Mouse (Mus musculus): ENCODE data around the gene Ap3s2. TPM values are rescaled to one million over a fixed set of nuclear protein-coding genes. Genes with fewer than 3 reads are reported as not detected.

Ap3s2 gene
- polyA plus RNA-seq, 1 experiment from 2014 or later, result 28.3 TPM

DNA sequence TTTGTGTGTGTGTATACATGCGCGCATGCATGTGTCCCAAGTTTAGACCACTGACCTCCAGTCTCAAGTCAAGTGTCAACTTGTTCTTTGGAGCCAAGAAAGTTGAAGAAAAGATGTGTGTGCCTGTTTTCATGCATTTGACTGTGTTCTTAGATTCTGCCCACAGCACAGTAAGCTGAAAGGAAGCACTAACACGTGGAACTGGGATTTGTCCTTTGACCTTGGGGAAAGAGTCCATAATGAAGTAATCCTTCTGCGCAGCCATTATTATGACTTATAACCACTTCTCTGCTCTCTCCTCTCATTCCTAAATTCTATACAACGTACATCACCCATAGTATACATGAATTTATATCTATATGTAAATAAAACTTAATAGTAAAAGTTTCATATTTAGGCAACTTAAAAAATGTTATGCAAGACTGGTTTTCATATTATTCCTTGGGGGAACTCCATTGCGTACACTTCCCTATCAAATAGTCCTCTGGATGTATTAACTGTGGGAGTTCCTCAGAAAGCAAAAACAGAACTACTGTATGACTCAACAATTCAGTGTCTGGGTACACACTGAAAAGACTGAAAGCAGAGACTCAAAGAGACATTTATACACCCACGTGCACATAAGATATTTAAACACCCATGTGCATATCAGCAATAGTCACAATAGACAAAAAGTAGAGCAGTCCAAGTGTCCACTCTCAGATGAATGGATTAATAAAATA, 36.7 kb downstream of the Ap3s2 start:
- no peak overlapping the region for H3K4me3 ChIP-seq
- 85% methylated on average over 7 of the region's 7 CpGs for WGBS
- no peak for ATAC-seq (ENCODE audit: extremely low read depth, insufficient number of reproducible peaks, low FRiP score, low TSS enrichment)

DNA sequence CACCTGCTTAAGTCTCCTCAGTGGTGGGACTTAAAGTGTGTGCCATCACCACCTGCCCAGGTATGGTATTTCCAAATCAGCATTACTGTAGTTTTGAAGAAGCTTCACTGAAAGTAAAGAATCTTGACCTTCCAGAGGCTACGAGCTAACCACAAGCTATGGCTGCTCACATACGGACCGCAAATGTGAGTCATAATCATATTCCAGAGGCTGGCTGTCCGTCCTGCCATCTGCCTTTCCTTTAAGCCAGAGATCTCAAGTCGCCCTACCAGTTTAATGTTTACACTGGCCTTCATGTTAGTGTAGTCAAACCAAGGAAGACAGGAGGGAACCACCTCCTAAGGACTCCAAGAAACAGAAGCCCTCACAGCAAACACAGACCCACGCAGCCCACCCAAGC, 38.5 kb downstream of the Ap3s2 start:
- H3K27ac ChIP-seq (replicated peaks), result no peak overlapping the region
- WGBS, result 90% methylated on average over 6 of the region's 6 CpGs
- H3K9me3 ChIP-seq, result no peaks in the 10 kb centered on the region
- no peak overlapping the region for H3K4me2 ChIP-seq
- H3K9ac ChIP-seq, result no peak overlapping the region
- peaks cover 44% of the 10 kb centered on the region for H3K36me3 ChIP-seq
- no peak for ATAC-seq (ENCODE audit: extremely low read depth, insufficient number of reproducible peaks, low FRiP score, low TSS enrichment)
- no peaks in the 10 kb centered on the region for H3K27me3 ChIP-seq (replicated peaks)
- H3K4me1 ChIP-seq, result peaks cover 11% of the 10 kb centered on the region; the same call in 1 of the 2 replicates
- no peak overlapping the region for H3K4me3 ChIP-seq

More for the DNA sequence above, 36.7 kb downstream of the Ap3s2 start:
- H3K4me2 ChIP-seq, result no peak overlapping the region
- no peaks in the 10 kb centered on the region for H3K27me3 ChIP-seq (replicated peaks)
- H3K9me3 ChIP-seq, result no peaks in the 10 kb centered on the region
- H3K27ac ChIP-seq (replicated peaks), result no peak overlapping the region
- no peak overlapping the region for H3K9ac ChIP-seq
- peaks cover 45% of the 10 kb centered on the region for H3K36me3 ChIP-seq
- H3K4me1 ChIP-seq, result peaks cover 11% of the 10 kb centered on the region; the same call in 1 of the 2 replicates

DNA sequence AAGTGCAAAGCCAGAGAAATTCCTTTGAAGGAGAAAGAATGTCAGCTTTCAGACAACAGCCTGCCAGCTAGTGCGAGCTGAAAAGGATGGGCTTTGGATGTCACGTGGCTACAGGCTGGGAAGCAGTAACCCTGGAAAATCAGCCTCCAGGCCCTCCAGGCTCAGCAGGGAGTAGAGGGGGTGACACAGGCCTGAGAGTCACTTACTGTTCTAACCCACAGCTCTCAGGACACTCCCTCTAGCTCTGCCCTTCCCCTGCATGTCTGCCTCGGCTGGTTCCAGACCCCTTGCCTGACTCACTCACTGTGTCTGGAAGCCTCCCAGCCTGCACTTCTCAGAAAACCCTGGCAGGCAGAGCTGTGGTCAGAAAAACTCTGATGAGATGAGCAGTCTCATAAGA, 39.5 kb downstream of the Ap3s2 start:
- Histone ChIP-seq H3K4me1 (0 out of 2 replicates have a peak, but pooled peaks cover 6% of the 10 kb centered on the region), H3K36me3 (peaks cover 44% of the 10 kb centered on the region), H3K9me3 (no peaks in the 10 kb centered on the region), H3K4me3 (no peak overlapping the region), H3K27me3 (replicated peaks) (no peaks in the 10 kb centered on the region), H3K27ac (replicated peaks) (no peak overlapping the region), H3K4me2 (no peak overlapping the region), H3K9ac (no peak overlapping the region)
- WGBS, result 38% methylated on average over 3 of the region's 3 CpGs
- ATAC-seq (ENCODE audit: extremely low read depth, insufficient number of reproducible peaks, low FRiP score, low TSS enrichment), result no peak

DNA sequence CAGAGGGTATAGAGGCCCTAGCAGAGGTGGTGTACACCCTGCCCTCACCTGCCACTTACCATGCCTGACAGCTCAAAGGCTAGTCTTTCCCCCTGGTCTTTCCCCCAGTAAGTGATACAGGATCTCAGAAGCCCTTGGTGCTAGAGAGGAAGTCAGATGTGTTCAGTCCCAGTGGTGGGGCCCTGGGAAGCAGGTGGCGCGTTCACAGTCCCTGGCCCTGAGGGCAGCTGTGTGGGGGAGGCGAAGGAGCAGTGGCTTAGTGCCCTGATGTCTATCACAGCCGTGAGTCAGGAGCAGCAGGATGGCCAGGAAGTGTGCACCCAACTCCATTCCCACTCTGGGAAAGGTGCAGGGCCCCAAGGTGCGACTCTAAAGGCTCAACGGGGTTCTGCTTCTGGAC, 40.4 kb downstream of the Ap3s2 start:
- H3K27ac ChIP-seq (replicated peaks), result no peak overlapping the region
- ATAC-seq (ENCODE audit: extremely low read depth, insufficient number of reproducible peaks, low FRiP score, low TSS enrichment), result no peak
- WGBS, result 85% methylated on average over 6 of the region's 6 CpGs

GRCm38 (mm10) chr7:79878455-79879025, 41.9 kb downstream of the Ap3s2 start:
- Histone ChIP-seq H3K9me3 (no peaks in the 10 kb centered on the region), H3K4me1 (0 out of 2 replicates have a peak, but pooled peaks cover 6% of the 10 kb centered on the region), H3K9ac (no peak overlapping the region), H3K27ac (replicated peaks) (no peak overlapping the region), H3K27me3 (replicated peaks) (no peaks in the 10 kb centered on the region), H3K4me2 (no peak overlapping the region), H3K4me3 (no peak overlapping the region), H3K36me3 (peaks cover 34% of the 10 kb centered on the region)
- 64% methylated on average over 2 of the region's 2 CpGs for WGBS
- no peak for ATAC-seq (ENCODE audit: extremely low read depth, insufficient number of reproducible peaks, low FRiP score, low TSS enrichment)

More for the DNA sequence above, 40.4 kb downstream of the Ap3s2 start:
- H3K4me3 ChIP-seq, result no peak overlapping the region
- no peaks in the 10 kb centered on the region for H3K27me3 ChIP-seq (replicated peaks)
- no peak overlapping the region for H3K4me2 ChIP-seq
- no peak overlapping the region for H3K9ac ChIP-seq
- H3K36me3 ChIP-seq, result peaks cover 37% of the 10 kb centered on the region
- H3K4me1 ChIP-seq, result 0 out of 2 replicates have a peak, but pooled peaks cover 6% of the 10 kb centered on the region
- H3K9me3 ChIP-seq, result no peaks in the 10 kb centered on the region

DNA sequence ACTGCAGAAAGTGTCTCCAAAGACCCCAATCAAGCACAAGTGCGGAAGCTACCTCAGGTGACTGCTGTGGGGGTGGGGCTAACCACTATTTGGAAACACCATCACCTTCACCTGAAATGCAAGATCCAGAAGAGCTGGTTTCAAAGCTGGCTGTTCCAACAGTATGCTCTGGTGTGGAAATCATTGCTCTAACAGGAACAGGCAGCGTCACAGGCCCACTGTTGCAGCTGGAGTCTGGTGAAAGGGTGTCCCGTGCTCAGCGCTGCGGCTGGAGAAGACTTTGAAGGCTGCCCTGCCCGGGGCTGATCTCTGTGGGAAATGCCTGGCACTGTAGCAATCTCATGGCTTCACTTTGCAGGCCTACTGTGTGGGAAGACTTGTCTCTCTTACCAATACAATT, 47.0 kb downstream of the Ap3s2 start:
- Histone ChIP-seq H3K4me2 (no peak overlapping the region), H3K27me3 (replicated peaks) (no peaks in the 10 kb centered on the region; the same call in 1 of the 2 replicates), H3K9me3 (no peaks in the 10 kb centered on the region), H3K36me3 (peaks cover 2% of the 10 kb centered on the region; the same call in 1 of the 2 replicates), H3K27ac (replicated peaks) (no peak overlapping the region), H3K4me3 (no peak overlapping the region), H3K9ac (no peak overlapping the region), H3K4me1 (peaks cover 3% of the 10 kb centered on the region; the same call in 1 of the 2 replicates)
- WGBS, result 76% methylated on average over 6 of the region's 6 CpGs
- no peak for ATAC-seq (ENCODE audit: extremely low read depth, insufficient number of reproducible peaks, low FRiP score, low TSS enrichment)

- WGBS, result 84% methylated on average over 6 of the region's 6 CpGs
- Histone ChIP-seq H3K9me3 (no peaks in the 10 kb centered on the region), H3K36me3 (no peaks in the 10 kb centered on the region), H3K27ac (replicated peaks) (no peak overlapping the region), H3K9ac (no peak overlapping the region), H3K27me3 (replicated peaks) (no peaks in the 10 kb centered on the region; the same call in 1 of the 2 replicates), H3K4me3 (no peak overlapping the region), H3K4me1 (peaks cover 3% of the 10 kb centered on the region; the same call in 1 of the 2 replicates), H3K4me2 (no peak overlapping the region)
- ATAC-seq (ENCODE audit: extremely low read depth, insufficient number of reproducible peaks, low FRiP score, low TSS enrichment), result no peak
Observed at GRCm38 (mm10) chr7:79871797-79872345, 48.6 kb downstream of the Ap3s2 start.

GRCm38 (mm10) chr7:79869072-79869719, 51.3 kb downstream of the Ap3s2 start:
- Histone ChIP-seq H3K9me3 (no peaks in the 10 kb centered on the region), H3K36me3 (no peaks in the 10 kb centered on the region), H3K4me3 (no peak overlapping the region), H3K9ac (no peak overlapping the region), H3K4me1 (peaks cover 3% of the 10 kb centered on the region; the same call in 1 of the 2 replicates), H3K27me3 (replicated peaks) (no peaks in the 10 kb centered on the region; the same call in 1 of the 2 replicates), H3K4me2 (no peak overlapping the region), H3K27ac (replicated peaks) (no peak overlapping the region)
- 54% methylated on average over 6 of the region's 6 CpGs for WGBS
- ATAC-seq (ENCODE audit: extremely low read depth, insufficient number of reproducible peaks, low FRiP score, low TSS enrichment), result no peak

GRCm38 (mm10) chr7:79868475-79868874, 52.0 kb downstream of the Ap3s2 start:
- no peak overlapping the region for H3K4me2 ChIP-seq
- H3K27ac ChIP-seq (replicated peaks), result no peak overlapping the region
- ATAC-seq (ENCODE audit: extremely low read depth, insufficient number of reproducible peaks, low FRiP score, low TSS enrichment), result no peak
- no peak overlapping the region for H3K4me3 ChIP-seq
- no peaks in the 10 kb centered on the region for H3K36me3 ChIP-seq
- H3K9me3 ChIP-seq, result no peaks in the 10 kb centered on the region
- H3K9ac ChIP-seq, result no peak overlapping the region
- peaks cover 3% of the 10 kb centered on the region; the same call in 1 of the 2 replicates for H3K4me1 ChIP-seq
- WGBS, result 69% methylated on average over 7 of the region's 7 CpGs
- H3K27me3 ChIP-seq (replicated peaks), result no peaks in the 10 kb centered on the region; the same call in 1 of the 2 replicates

- H3K9ac ChIP-seq, result no peak overlapping the region
- H3K27ac ChIP-seq (replicated peaks), result no peak overlapping the region
- no peaks in the 10 kb centered on the region for H3K9me3 ChIP-seq
- H3K4me2 ChIP-seq, result no peak overlapping the region
- no peak for ATAC-seq (ENCODE audit: extremely low read depth, insufficient number of reproducible peaks, low FRiP score, low TSS enrichment)
- no peaks in the 10 kb centered on the region; the same call in 1 of the 2 replicates for H3K27me3 ChIP-seq (replicated peaks)
- H3K36me3 ChIP-seq, result no peaks in the 10 kb centered on the region
- no peak overlapping the region for H3K4me3 ChIP-seq
- WGBS, result 76% methylated on average over 13 of the region's 13 CpGs
- H3K4me1 ChIP-seq, result peaks cover 3% of the 10 kb centered on the region; the same call in 1 of the 2 replicates
Observed at GRCm38 (mm10) chr7:79867861-79868260, 52.6 kb downstream of the Ap3s2 start.

All from heart, embryonic 13.5 days (tissue).